Mouse (Mus musculus): ENCODE measurements around the gene Gm3278.
"Not testable (repeated sequence)": the region's sequence is repeated elsewhere in the genome, so short reads cannot be mapped to it uniquely, and the experiment has no call there.

Gm3278 gene

DNA sequence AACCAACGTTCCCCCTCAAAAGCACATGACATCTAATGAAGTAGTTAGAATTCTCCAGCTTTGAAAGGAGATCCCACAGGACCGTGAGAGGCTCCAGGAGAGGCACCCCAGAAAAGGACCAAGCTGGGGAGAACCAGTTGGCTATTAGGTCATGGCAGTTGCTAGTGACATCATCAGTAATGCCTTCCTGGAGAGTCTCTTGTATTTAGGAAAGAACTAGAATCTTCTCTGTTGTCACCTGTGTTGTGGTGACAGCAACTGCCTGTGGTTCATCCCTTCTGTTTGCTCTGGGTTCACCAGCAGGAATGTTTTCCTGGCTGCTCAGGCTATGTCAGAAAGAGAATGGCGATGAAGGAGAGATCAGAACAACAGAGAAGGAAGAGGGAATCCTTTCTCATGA is at the start of gene Gm3278:
TSS of gene Gm3278 (plus strand) at position 301 of the 400 bp plus-strand sequence.
- DNase-seq: not testable (repeated sequence)

DNA sequence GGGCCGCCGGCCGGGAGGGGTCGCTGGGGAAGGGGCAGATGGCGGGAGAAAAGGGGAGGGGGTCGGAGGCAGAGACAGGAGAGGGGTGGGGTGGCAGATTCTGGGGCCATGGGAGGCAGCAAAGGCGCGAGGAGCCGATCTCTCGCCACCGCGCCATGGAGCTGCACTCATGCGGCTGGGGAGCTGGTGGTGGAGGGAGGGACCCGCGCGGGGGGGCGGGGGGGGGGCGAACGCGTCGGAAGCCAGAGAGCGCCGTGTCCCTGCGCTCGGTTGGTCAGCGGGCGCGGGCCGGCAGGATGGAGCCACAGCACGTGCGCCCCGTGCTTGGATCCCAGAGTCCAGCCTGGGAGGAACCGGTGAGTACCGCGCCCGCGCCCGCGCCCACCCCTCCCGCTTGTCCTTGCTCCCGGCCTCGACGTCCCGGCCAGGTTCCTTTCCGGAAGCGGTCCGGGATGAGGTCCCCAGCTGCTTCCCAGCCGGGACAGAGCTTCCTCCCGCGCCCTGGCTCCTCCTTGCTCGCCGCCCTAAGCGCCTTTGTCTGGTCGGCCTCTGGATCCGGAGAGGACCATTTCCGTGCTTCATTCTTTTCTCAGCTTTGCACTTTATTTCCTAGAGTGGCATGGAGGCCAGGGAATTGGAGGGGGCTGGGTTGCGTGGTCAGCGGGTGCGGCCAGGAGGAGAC is 36.8 kb upstream of the Gm3278 start, which contains the start of gene Gm3264:
TSS of gene Gm3264 (plus strand) at position 278 of the 682 bp plus-strand sequence.
- peak; percentile 2 for DNase-seq

Measured in cerebellum, adult 11-12 months (tissue).